Mouse (Mus musculus) spleen, adult 2 months (tissue): ENCODE measurements around the gene Cdk18.

Experiments used
- CTCF ChIP-seq: fragments of 200-500 bp; IDR thresholded peaks from 2 replicates; pipeline ENCODE4 v1.5.1; 2011; ENCODE audit warnings: mild to moderate bottlenecking, inconsistent platforms; ENCODE audit not compliant: insufficient read depth, insufficient read length, insufficient replicate concordance; ENCODE audit errors: extremely low read depth
- POLR2A ChIP-seq: fragments of 200-500 bp; IDR thresholded peaks from 2 replicates; pipeline ENCODE4 v1.6.1; 2011; ENCODE audit warnings: low read depth, low read length, inconsistent platforms

- no peak for TF ChIP-seq POLR2A
- no peak for TF ChIP-seq CTCF
Observed at GRCm38 (mm10) chr1:132186303-132186702, 46.8 kb upstream of the Cdk18 start.
